Mouse (Mus musculus): ENCODE measurements at regions not wholly inside any gene's neighbourhood (a gene's known extent, or its start where the extent isn't known, plus 50 kb on each side); places are given as distances from the start of the nearest gene placed in this dataset.

DNA sequence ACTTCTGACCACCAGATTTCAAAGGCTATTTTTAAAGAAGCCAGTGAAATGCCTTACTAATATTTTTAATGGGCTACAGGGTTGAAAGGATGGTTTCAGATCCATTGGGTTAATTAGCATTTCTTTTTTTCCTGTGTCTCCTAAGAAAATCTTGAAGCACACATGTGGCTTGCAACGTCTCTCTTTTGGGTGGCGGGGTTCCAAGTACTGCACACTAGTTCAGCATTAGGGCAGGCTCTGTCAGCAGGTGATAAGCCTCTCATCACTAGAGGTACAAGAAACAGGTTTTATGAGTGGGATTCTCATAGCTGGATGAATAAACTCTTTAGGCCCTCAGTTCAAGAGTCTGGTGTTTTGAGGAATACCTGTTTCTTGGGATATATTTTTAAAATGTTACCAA, 103.2 kb upstream of the Jun start:
- no peak for DNase-seq

GRCm38 (mm10) chr4:95155796-95156195, 103.8 kb upstream of the Jun start:
- DNase-seq = no peak

- DNase-seq = peak; percentile 32 to 63
These were observed 104.6 kb upstream of the Jun start for GRCm38 (mm10) chr4:95156451-95157271.

GRCm38 (mm10) chr4:95157653-95158430, 105.8 kb upstream of the Jun start:
- no peak for DNase-seq

DNA sequence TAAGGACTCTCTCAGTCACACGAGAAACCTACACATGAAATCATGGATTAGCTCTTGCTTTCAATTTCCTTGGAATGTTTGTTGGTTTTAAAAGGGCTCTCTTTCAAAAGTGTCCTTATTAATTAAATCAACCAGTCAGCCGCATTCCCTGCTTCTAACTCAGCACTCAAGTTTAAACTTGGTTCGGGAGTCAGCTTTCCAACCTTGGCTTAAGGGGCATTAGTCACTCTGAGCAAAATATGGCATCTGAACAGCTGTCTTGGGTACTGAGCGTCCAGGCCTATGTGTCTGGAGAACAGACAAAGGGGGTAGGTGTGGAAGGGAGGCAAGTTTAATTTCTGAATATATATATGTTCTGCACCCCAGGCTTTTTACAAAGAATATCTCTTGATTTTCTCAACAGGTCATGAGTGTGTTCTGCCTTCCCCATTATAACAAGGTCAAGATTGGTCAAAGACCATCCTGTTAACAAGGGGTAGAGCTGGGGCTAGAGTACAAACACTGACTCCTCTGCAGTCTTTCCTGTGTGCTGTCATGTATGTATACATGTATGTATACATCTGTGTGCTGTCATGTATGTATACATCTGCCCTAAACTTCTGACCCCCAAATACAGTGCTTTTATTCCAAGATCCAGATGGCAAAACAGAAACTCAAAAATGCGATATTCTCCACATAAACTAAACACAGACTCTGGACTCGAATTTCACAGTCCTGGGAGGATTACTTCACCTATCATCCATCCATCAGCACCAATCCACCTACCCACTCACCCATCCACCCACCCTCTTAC, 106.8 kb upstream of the Jun start:
- no peak for DNase-seq

- DNase-seq = peak in 1 of 2 experiments; percentile 34
These were observed 107.8 kb upstream of the Jun start for GRCm38 (mm10) chr4:95159821-95160220.

DNA sequence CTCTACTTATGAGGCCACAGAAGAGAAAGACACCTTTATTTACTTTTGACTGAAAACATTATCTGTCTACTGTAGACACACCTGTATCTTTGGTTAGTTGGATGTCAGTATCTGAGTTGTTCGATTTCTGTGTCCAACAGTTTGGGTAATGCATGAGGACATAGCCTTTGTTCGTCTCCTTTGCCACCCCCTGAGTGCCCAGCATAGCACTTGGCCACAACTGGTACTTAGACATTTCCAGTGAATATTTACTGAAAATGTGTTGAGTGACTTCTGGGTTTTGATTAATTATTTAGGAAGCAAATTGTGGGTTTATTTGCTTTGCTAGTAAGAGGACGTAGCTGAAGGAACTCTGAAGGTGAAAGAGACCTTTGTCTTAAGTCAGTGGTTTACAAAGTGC, 108.4 kb upstream of the Jun start:
- DNase-seq = no peak

- peak; percentile 93 to 95 for DNase-seq
These were observed 109.1 kb upstream of the Jun start for GRCm38 (mm10) chr4:95160912-95161669.

DNA sequence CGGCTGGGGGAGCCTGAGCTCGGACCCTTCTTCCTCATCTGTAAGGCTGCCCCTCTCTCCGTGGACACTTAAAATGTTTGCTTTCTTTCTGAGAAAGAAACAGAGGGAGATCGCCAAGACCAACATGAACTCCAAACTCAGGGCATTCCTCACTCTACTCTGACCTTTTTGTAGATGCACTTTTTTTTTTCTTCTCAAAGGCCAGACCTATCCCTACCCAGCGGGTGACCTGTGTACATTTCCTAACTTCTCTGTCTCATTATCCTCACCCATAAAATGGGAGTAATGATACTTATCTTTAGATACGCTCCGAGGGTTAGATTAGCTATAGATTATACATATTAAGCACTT, 109.6 kb upstream of the Jun start:
- no peak for DNase-seq

DNA sequence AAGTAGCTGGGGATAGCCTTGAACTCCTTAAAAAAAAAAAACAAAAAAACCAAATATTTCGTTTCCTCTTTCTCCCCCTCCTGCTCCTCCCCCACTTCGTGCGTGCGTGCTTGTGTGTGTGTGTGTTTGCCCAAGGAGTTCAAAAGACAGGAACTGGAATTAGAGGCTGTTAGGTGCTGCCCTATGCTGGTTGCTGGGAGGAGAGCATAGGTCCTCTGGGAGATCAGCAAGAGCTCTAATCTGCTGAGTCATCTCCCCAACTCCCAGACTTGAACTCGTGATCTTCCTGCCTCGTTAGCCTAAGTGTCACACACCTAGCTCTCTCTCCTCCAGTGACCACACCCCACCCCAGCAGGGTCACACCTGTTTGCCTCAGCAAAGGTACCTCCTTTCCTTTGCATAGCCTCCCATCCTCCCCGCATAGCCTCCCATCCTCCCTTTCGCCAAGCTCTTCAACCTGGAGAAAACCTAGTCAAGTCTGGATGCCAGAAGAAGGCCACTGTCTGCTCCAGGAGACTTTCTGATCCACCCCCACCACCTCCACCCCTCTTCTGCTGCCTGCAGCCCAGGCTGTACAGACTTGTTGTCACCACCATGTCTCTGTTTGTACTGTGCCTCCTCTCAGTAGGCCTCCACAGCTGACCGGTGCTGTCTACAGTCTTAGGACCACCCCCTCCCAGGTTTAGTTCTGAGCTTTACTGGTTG, 110.5 kb upstream of the Jun start:
- no peak for DNase-seq

DNA sequence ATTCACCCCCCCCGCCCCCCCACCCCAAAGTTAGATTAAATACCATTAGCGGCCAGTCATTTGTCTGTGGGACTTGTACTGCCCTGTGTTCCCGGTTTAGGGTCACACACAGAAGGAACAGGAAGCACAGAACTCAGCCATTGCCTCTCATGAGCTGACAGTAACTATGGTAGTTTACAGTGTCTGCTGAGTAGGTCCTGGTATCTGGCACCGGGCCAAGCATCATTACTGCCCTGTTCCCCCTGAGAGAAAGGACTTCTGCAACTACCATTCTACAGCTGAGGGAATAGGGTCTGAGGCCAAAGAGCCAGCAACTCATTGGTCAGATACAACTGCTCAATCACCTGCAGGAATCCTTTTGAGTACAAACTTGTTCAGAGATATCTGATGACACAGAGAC, 111.4 kb upstream of the Jun start:
- no peak for DNase-seq

DNA sequence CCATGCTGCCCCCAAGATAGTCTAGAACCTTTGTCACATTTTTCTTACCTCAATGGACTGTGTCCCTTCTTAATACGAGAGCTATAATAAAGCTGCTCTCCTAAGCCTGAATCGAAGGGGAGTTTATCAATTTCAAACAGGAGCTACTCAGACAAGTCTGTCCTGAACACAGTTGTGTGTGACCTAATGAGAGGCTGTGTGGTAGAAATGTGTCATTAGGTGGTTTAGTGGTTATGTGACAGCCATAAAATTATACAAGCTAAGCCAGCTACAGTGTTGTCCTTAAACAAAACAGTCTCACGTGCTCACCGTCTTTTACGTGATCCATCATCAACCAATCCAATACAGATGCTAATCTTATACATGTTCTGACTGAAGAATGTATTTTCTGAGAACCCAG, 114.5 kb upstream of the Jun start:
- no peak for DNase-seq

GRCm38 (mm10) chr4:95167216-95167615, 115.2 kb upstream of the Jun start:
- no peak for DNase-seq

GRCm38 (mm10) chr4:95169702-95170101, 117.7 kb upstream of the Jun start:
- no peak for DNase-seq

DNA sequence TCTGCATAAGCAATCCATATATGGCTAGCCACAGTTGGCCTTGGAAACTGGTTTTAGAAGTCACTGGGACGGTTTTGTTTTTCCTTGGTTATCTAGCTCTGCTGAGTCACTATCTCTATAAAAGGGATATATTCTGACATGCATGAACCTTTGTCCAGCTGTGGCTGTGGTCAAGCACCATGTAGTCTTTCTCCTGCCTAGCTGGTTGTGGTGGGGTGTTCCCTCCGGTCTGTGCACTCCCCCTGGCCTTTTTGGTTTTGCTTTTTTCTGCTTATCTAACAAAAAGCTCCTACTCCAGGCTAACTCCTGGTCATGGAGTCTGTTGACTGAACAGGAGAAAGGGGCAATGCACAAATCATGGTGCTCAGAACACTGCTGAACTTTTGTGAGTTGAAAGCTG, 125.7 kb upstream of the Jun start:
- no peak for DNase-seq

DNA sequence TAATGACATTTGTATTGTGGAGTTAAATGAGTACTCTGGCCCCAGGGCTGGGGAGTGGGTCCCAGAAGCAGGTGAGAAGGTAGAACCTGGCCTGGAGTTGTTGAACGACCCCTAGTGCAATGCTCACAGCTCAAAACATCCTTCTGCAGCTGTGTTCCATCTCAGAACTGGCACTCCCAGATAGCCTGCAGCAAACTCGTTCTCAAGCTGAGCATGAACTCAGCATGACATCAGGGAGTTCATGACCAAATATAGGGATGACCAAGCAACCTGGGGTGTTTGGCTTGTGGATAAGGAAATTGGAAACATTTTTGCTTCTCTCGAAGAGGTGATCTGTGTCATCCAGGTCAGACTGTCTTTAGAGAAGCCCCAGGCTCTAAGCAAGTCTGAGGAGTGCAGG, 126.4 kb upstream of the Jun start:
- no peak for DNase-seq

DNA sequence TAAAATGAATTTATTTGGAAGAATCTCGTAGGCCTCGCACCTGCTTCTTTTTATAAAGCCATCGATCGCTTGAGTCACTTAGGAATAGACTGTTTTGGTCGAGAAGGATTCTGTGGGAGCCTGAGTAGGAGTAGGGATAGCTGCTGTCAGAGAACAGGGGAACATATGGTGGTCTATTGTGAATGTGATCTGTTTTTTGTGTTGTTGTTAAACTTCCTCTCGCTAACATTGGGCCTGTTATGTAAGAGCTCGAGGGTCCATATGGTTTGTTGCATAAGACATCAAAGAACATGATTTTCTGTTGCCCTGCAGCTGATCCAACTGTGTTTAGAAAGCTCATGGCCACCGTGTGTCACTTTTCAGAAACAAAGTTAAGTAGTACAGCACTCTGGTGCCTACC, 126.9 kb upstream of the Jun start:
- DNase-seq = no peak

DNA sequence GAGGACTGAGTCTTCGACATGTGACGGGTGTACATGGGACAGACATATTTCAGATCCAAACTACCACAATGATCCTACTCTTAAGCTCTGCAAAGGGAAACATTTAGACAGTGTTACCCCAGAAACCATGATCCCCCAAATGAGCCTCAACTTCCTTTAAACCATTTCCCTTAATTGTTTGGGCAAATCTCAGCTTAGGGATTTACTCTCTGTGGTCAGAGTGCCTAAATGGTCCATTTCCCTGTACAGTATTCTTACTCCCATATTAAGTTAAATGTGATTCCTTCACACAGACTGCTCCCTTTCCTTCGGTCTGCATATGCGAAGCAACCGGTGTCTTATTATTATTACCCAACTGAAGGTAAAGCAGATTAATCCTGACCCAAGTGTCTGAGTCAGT, 128.4 kb upstream of the Jun start:
- no peak for DNase-seq

GRCm38 (mm10) chr4:95180999-95181398, 129.0 kb upstream of the Jun start:
- DNase-seq = no peak

- DNase-seq = peak; percentile 47 to 68
These were observed 132.2 kb upstream of the Jun start for GRCm38 (mm10) chr4:95184180-95184579.

DNA sequence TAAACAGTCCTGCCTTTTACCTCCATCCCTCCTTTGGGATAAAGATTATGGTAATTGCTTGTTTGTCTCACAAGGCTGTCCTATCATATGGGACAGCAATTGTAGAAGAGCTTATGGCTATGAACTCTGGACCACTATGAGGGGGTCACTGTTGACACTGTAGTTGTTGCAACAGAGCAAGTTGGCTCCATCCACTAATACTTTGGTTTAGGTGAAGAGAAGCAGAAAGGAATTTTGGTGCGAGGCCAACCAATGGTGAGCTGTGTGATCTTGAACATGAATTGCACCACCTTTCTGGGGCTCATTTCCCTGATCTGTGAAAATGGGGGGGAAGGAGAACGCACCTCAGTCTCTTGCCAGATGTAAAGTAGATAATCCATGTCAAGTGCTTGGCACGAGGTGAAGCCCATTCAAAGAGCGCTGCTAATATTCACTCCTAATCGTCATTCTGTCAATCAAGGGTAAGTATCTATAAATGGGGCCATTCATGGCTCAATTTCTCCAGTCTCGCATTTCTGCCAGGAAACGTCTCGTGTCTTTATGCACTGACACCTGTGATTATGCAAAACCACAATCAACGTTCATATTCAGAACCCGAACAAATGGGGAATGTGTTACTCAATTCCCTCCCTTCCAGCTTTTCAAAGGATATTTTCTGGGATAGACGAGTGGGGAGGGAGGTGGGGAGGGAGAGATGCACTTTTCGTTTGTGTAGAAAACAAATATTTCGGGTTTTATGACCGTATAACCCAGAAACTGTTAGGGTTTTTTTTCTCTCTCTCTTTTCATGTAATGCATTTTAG, 133.3 kb upstream of the Jun start:
- no peak for DNase-seq

- DNase-seq = no peak
These were observed 133.8 kb upstream of the Jun start for GRCm38 (mm10) chr4:95185916-95186200.
